Mouse (Mus musculus) ES-E14 (cell line): ENCODE measurements around the gene Gosr1. TPM values are rescaled to one million over a fixed set of nuclear protein-coding genes. Genes with fewer than 3 reads are reported as not detected.

Experiments used
- DNase-seq: peaks from one replicate; pipeline ENCODE4 v3.0.0-alpha.2; 2013; ENCODE audit warnings: low read depth, low spot score
- H3K27ac ChIP-seq: 2 replicates; pipeline ENCODE4 v1.5.1; 2012; ENCODE audit warnings: low read depth, mild to moderate bottlenecking, low read length, moderate library complexity, mixed read lengths; ENCODE audit not compliant: poor library complexity, insufficient read depth, severe bottlenecking
- H3K36me3 ChIP-seq: 2 replicates; pipeline ENCODE4 v1.6.1; 2012; ENCODE audit warnings: mild to moderate bottlenecking, low read length, moderate library complexity, mixed read lengths; ENCODE audit not compliant: control insufficient read depth, poor library complexity, insufficient read depth, severe bottlenecking
- H3K4me1 ChIP-seq, 2 experiments: fragments of 150-350 bp in 1 of 2; sonication (generic) in 1 of 2; 2 replicates each; pipeline ENCODE4 v1.6.1; 2012; ENCODE audit warnings: low read length in 2 of 2, mild to moderate bottlenecking in 1 of 2, mixed read lengths in 1 of 2; ENCODE audit not compliant: control insufficient read depth in 2 of 2, insufficient read depth in 2 of 2, poor library complexity in 1 of 2
- H3K4me3 ChIP-seq, 2 experiments: fragments of 150-350 bp in 1 of 2; sonication (generic) in 1 of 2; 2 replicates each; pipeline ENCODE4 v1.5.1; 2012; ENCODE audit warnings: low read length in 2 of 2, low read depth in 1 of 2, mild to moderate bottlenecking in 1 of 2, mixed read lengths in 1 of 2; ENCODE audit not compliant: insufficient read depth in 1 of 2, poor library complexity in 1 of 2, severe bottlenecking in 1 of 2
- H3K9ac ChIP-seq: 2 replicates; pipeline ENCODE4 v1.6.1; 2012; ENCODE audit warnings: low read depth, mild to moderate bottlenecking, low read length, mixed read lengths; ENCODE audit not compliant: poor library complexity, insufficient read depth, severe bottlenecking
- H3K9me3 ChIP-seq: fragments of 150-350 bp; sonication (generic); 2 replicates; pipeline ENCODE4 v1.6.1; 2012; ENCODE audit warnings: low read depth, mild to moderate bottlenecking, low read length; ENCODE audit not compliant: control insufficient read depth, insufficient read depth
- CHD2 ChIP-seq: IDR thresholded peaks from 2 replicates; pipeline ENCODE4 v1.6.1; 2014; ENCODE audit warnings: mild to moderate bottlenecking, low read depth, low read length, inconsistent platforms
- HCFC1 ChIP-seq: IDR thresholded peaks from 2 replicates; pipeline ENCODE4 v1.6.1; 2012; ENCODE audit warnings: low read length, inconsistent platforms, borderline replicate concordance; ENCODE audit not compliant: insufficient read depth
- MAFK ChIP-seq: IDR thresholded peaks from 2 replicates; pipeline ENCODE4 v1.6.1; 2014; ENCODE audit warnings: mild to moderate bottlenecking, low read depth, low read length, inconsistent platforms; ENCODE audit not compliant: insufficient read depth
- ZC3H11A ChIP-seq: IDR thresholded peaks from 2 replicates; pipeline ENCODE4 v1.6.1; 2012; ENCODE audit warnings: low read depth, mild to moderate bottlenecking, inconsistent platforms, low read length, borderline replicate concordance
- ZNF384 ChIP-seq: IDR thresholded peaks from 2 replicates; pipeline ENCODE4 v1.6.1; 2012; ENCODE audit warnings: low read depth, low read length, inconsistent platforms
- in situ Hi-C, 2 experiments: fragments of 600-800 bp; cut with MboI; formaldehyde crosslinking; loops; one replicate each; pipeline ENCODE4 v1.15.1; 2025; ENCODE audit warnings: low sequenced_read_pairs in 2 of 2, inconsistent platforms in 1 of 2; ENCODE audit not compliant: unreplicated experiment in 2 of 2
- total RNA-seq: library from RNA; depleted of rRNA; stranded (reverse); fragments of 300-350 nt; gene quantifications from 2 replicates; pipeline ENCODE4 v1.2.3, GENCODE M21; 2012

The Gosr1 gene
- total RNA-seq, 1 experiment: 18.3 TPM

DNA sequence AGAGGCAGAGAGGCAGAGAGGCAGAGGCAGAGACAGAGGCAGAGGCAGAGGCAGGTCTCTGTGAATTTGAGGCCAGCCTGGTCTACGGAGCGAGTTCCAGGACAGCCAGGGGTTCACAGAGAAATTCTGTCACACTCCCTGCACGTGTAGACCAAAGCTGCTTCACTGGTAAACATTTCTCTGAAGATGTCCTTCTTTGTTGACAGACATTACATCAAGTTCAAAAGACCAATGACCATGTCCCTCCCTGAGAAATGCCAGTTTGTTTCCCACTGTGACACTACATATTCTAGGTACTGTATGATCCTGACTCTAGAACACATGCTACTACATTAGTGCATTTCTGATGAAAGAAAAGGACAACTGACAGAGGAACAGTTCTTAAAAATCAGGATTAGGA, 32.7 kb downstream of the Gosr1 start:
- H3K9ac ChIP-seq: no peak overlapping the region
- H3K4me3 ChIP-seq: no peak overlapping the region
- H3K9me3 ChIP-seq: no peaks in the 10 kb centered on the region
- no peak overlapping the region for H3K27ac ChIP-seq
- DNase-seq: no peak
- no peak for TF ChIP-seq MAFK
- peaks cover 11% of the 10 kb centered on the region; the same call in 1 of the 2 replicates for H3K36me3 ChIP-seq
- peaks cover 0 to 5% of the 10 kb centered on the region in 2 experiments; a peak in 1 of 4 replicates for H3K4me1 ChIP-seq
- in situ Hi-C loops: no loop called here

DNA sequence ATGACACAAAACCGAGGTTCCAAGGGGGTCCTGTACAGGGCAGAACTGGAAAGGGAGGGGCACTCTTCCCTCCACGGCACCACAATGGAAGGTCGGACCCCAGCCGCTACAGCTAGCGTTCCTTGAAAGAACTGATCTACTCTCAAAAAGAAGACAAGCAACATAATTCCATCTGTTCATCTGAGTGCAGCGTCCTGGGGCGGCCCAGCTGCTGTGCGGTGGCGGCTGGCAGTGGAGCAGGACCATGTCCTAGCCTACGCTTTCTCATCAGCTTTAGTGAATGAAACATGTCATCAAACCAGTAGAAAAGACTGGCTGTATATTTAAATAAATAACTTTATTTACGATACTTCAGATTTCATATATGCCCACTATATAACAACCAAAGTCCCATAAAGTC, 35.3 kb downstream of the Gosr1 start:
- H3K36me3 ChIP-seq: peaks cover 10% of the 10 kb centered on the region; the same call in 1 of the 2 replicates
- H3K4me1 ChIP-seq: peaks cover 0 to 5% of the 10 kb centered on the region in 2 experiments; a peak in 1 of 4 replicates
- H3K4me3 ChIP-seq: no peak overlapping the region
- H3K27ac ChIP-seq: no peak overlapping the region
- no peak overlapping the region for H3K9ac ChIP-seq
- TF ChIP-seq ZC3H11A (no peak), ZNF384 (no peak), CHD2 (no peak), HCFC1 (no peak), MAFK (no peak)
- no peak for DNase-seq
- in situ Hi-C loops: no loop called here
- no peaks in the 10 kb centered on the region for H3K9me3 ChIP-seq

DNA sequence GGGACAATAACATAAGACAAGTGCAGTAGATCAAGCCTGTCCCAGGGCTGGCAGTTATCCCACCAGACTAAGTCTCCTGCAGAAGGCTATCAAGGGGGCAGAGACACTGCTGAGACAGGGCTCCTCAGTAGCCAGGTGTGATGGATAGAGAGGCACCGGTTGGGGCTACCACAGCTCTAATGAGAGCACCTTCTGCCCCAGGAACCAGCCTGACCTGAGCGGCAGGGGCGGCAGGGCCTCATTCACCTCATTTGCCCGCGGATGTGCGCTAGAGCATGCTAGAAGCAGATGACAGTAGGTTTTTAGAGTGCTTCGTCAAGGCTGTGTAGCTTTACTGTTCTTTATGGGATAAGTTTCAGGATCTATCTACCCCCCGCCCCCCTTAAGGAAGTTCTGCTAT, 39.5 kb downstream of the Gosr1 start:
- no peak for DNase-seq
- Histone ChIP-seq H3K9me3 (no peaks in the 10 kb centered on the region), H3K4me1 (no peaks in the 10 kb centered on the region), H3K9ac (no peak overlapping the region), H3K36me3 (peaks cover 3% of the 10 kb centered on the region; the same call in 1 of the 2 replicates), H3K27ac (no peak overlapping the region), H3K4me3 (no peak overlapping the region)
- in situ Hi-C loops: no loop called here
- TF ChIP-seq ZNF384: no peak
- no peak for TF ChIP-seq HCFC1
- no peak for TF ChIP-seq MAFK
- TF ChIP-seq CHD2: no peak
- TF ChIP-seq ZC3H11A: no peak

DNA sequence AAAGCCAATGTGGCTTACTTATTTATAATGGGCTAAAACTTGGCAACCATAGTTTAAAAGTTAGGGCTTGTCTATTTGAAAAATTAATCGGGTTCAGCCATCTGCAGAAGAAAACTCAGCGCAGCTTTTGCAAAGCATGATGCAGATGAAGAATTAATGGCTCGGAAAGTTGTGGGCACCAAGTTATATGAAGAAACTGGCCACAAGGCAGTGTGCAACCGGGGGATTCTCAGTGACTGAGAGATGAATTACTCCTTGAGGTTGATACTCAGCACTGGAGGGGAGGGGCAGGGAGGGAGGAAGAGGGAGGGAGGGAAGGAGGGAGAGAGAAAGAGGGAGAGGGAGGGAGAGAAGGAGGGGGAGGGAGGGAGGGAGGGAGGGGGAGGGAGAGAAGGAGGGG, 46.4 kb downstream of the Gosr1 start:
- in situ Hi-C loops: no loop called here
- Histone ChIP-seq H3K27ac (no peak overlapping the region), H3K9ac (no peak overlapping the region), H3K9me3 (no peaks in the 10 kb centered on the region), H3K4me1 (no peaks in the 10 kb centered on the region), H3K36me3 (no peaks in the 10 kb centered on the region), H3K4me3 (no peak overlapping the region)
- DNase-seq: no peak
- TF ChIP-seq MAFK (no peak), HCFC1 (no peak), ZC3H11A (no peak), ZNF384 (no peak), CHD2 (no peak)
